Mouse (Mus musculus) G1E (cell line): ENCODE data around the gene Akr1b8. TPM values are rescaled to one million over a fixed set of nuclear protein-coding genes. Genes with fewer than 3 reads are reported as not detected.
"Not testable (repeated sequence)": the region's sequence is repeated elsewhere in the genome, so short reads cannot be mapped to it uniquely, and the experiment has no call there.

Source experiments
- ATAC-seq: 2 replicates; pipeline ENCODE4 v1.8.0; 2016; ENCODE audit warnings: mild to moderate bottlenecking; ENCODE audit not compliant: insufficient number of reproducible peaks, poor library complexity, low FRiP score, severe bottlenecking; ENCODE audit errors: extremely low read depth
- DNase-seq: peaks from one replicate; pipeline ENCODE4 v3.0.0; 2012; ENCODE audit warnings: low spot score
- H3K27me3 ChIP-seq: 2 replicates; pipeline ENCODE4 v1.6.1; 2012; ENCODE audit warnings: mild to moderate bottlenecking, low read length, inconsistent platforms; ENCODE audit not compliant: insufficient read depth
- H3K36me3 ChIP-seq: replicated peaks from 2 replicates; pipeline ENCODE3; 2012; ENCODE audit warnings: mild to moderate bottlenecking, inconsistent platforms
- H3K4me1 ChIP-seq: 2 replicates; pipeline ENCODE4 v1.6.1; 2012; ENCODE audit warnings: low read depth, low read length, inconsistent platforms, mixed read lengths; ENCODE audit not compliant: insufficient read depth
- H3K4me3 ChIP-seq: 2 replicates; pipeline ENCODE4 v1.5.1; 2012; ENCODE audit warnings: low read depth, mild to moderate bottlenecking, inconsistent platforms, low read length, moderate library complexity, mixed read lengths
- H3K9me3 ChIP-seq: replicated peaks from 2 replicates; pipeline ENCODE4 v1.6.1; 2012; ENCODE audit warnings: inconsistent platforms
- CTCF ChIP-seq: IDR thresholded peaks from 2 replicates; pipeline ENCODE4 v1.5.1; 2012; ENCODE audit warnings: low read depth, low read length, inconsistent platforms, mixed read lengths
- GATA1 ChIP-seq: IDR thresholded peaks from 2 replicates; pipeline ENCODE4 v1.6.1; 2012; ENCODE audit warnings: borderline replicate concordance, low read length, inconsistent platforms, mixed read lengths
- GATA2 ChIP-seq: IDR thresholded peaks from 2 replicates; pipeline ENCODE4 v1.6.1; 2012; ENCODE audit warnings: low read depth, low read length, inconsistent platforms, borderline replicate concordance
- POLR2AphosphoS5 ChIP-seq: IDR thresholded peaks from 2 replicates; pipeline ENCODE4 v1.6.1; 2012; ENCODE audit warnings: low read depth, low read length, inconsistent platforms; ENCODE audit not compliant: insufficient replicate concordance
- TAL1 ChIP-seq: conservative IDR thresholded peaks from 2 replicates; pipeline ENCODE4 v1.6.1; 2012; ENCODE audit warnings: low read depth, low read length, inconsistent platforms, mixed read lengths
- polyA plus RNA-seq: library from polyadenylated mRNA; stranded (reverse); fragments of >175 nt; gene quantifications from 2 replicates; pipeline ENCODE4 v1.2.3, GENCODE M21; 2012
- total RNA-seq, 2 experiments: library from RNA; stranded (forward) in 1 of 2; stranded (reverse) in 1 of 2; fragments of 200-1000 nt in 1 of 2; fragments of >200 nt in 1 of 2; fragmentation: Nextera tagmentation in 1 of 2; gene quantifications; 2 replicates each; pipeline ENCODE4 v1.2.3; 2014 to 2017

Akr1b8 gene
- total and polyA plus RNA-seq, 3 experiments = 0.05 to 1.7 (median 0.33) TPM

GRCm38 (mm10) chr6:34399606-34400220 lies 45.8 kb downstream of the Akr1b8 start:
- ATAC-seq (no peak), DNase-seq (no peak)
- Histone ChIP-seq H3K27me3 (no peaks in the 10 kb centered on the region), H3K36me3 (peaks cover 43% of the 10 kb centered on the region), H3K9me3 (no peaks in the 10 kb centered on the region), H3K4me1 (peaks cover 7% of the 10 kb centered on the region), H3K4me3 (no peak overlapping the region)
- no peak for TF ChIP-seq TAL1
- TF ChIP-seq POLR2AphosphoS5 = no peak
- TF ChIP-seq GATA2 = no peak
- TF ChIP-seq GATA1 = no peak
- TF ChIP-seq CTCF = no peak

- no peaks in the 10 kb centered on the region for H3K9me3 ChIP-seq
- no peak overlapping the region for H3K4me3 ChIP-seq
- peaks cover 35% of the 10 kb centered on the region for H3K36me3 ChIP-seq
- TF ChIP-seq TAL1 (no peak), GATA1 (no peak)
- no peaks in the 10 kb centered on the region for H3K27me3 ChIP-seq
- peaks cover 7% of the 10 kb centered on the region for H3K4me1 ChIP-seq
- DNase-seq = no peak
- no peak for ATAC-seq
Observed at GRCm38 (mm10) chr6:34400696-34401095, 46.8 kb downstream of the Akr1b8 start.

- H3K27me3 ChIP-seq = peaks cover 12% of the 10 kb centered on the region
- ATAC-seq = no peak
- no peaks in the 10 kb centered on the region for H3K36me3 ChIP-seq
- TF ChIP-seq POLR2AphosphoS5 (no peak), GATA1 (no peak), GATA2 (no peak), CTCF (no peak), TAL1 (no peak)
- peaks cover 3% of the 10 kb centered on the region; the same call in 1 of the 2 replicates for H3K9me3 ChIP-seq
- no peak for DNase-seq
- H3K4me3 ChIP-seq = no peak overlapping the region
- no peaks in the 10 kb centered on the region for H3K4me1 ChIP-seq
Observed at GRCm38 (mm10) chr6:34406746-34407145, 52.8 kb downstream of the Akr1b8 start.

GRCm38 (mm10) chr6:34407403-34407802 lies 53.5 kb downstream of the Akr1b8 start:
- Histone ChIP-seq H3K9me3 (peaks cover 3% of the 10 kb centered on the region; the same call in 1 of the 2 replicates), H3K4me3 (no peak overlapping the region), H3K4me1 (no peaks in the 10 kb centered on the region), H3K36me3 (no peaks in the 10 kb centered on the region), H3K27me3 (peaks cover 12% of the 10 kb centered on the region)
- TF ChIP-seq CTCF = no peak
- TF ChIP-seq GATA1 = no peak
- TF ChIP-seq GATA2 = no peak
- TF ChIP-seq POLR2AphosphoS5 = no peak
- no peak for TF ChIP-seq TAL1
- ATAC-seq = no peak
- no peak for DNase-seq

- no peak within 1 kb of the TSS for H3K4me3 ChIP-seq
- H3K4me1 ChIP-seq = no peaks in the 10 kb centered on the region
- no peak for DNase-seq
- no peaks in the 10 kb centered on the region for H3K36me3 ChIP-seq
- H3K9me3 ChIP-seq = no peaks in the 10 kb centered on the region
- ATAC-seq = no peak
- TF ChIP-seq CTCF = no peak
- TF ChIP-seq GATA1 = no peak
- TF ChIP-seq TAL1 = no peak
- TF ChIP-seq POLR2AphosphoS5 = no peak
- no peak for TF ChIP-seq GATA2
- peaks cover 7% of the 10 kb centered on the region for H3K27me3 ChIP-seq
Observed at GRCm38 (mm10) chr6:34412023-34412422, 58.1 kb downstream of the Akr1b8 start, which contains the start of gene Akr1b7. Akr1b7 (plus strand) TSS chr6:34412334.

GRCm38 (mm10) chr6:34412688-34413087 lies 58.8 kb downstream of the Akr1b8 start:
- no peaks in the 10 kb centered on the region for H3K4me1 ChIP-seq
- no peaks in the 10 kb centered on the region for H3K9me3 ChIP-seq
- no peak overlapping the region for H3K4me3 ChIP-seq
- TF ChIP-seq CTCF (no peak), POLR2AphosphoS5 (no peak), GATA2 (no peak), TAL1 (no peak), GATA1 (no peak)
- H3K36me3 ChIP-seq = no peaks in the 10 kb centered on the region
- DNase-seq = no peak
- no peak for ATAC-seq
- peaks cover 7% of the 10 kb centered on the region for H3K27me3 ChIP-seq

GRCm38 (mm10) chr6:34413386-34413785 lies 59.5 kb downstream of the Akr1b8 start:
- DNase-seq, H3K36me3 ChIP-seq, H3K27me3 ChIP-seq, H3K9me3 ChIP-seq, H3K4me1 ChIP-seq, ATAC-seq, H3K4me3 ChIP-seq: not testable (repeated sequence)
